Mouse (Mus musculus): ENCODE measurements around the gene Gm4969.
"Not testable (repeated sequence)": the region's sequence is repeated elsewhere in the genome, so short reads cannot be mapped to it uniquely, and the experiment has no call there.

The Gm4969 gene

GRCm38 (mm10) chr7:19073504-19073903, 44.7 kb downstream of the Gm4969 start:
- DNase-seq (ENCODE audit: low read depth, low spot score) = no peak

- DNase-seq (ENCODE audit: low read depth, low spot score) = not testable (repeated sequence)
Observed at GRCm38 (mm10) chr7:19071024-19071423, 47.1 kb downstream of the Gm4969 start.

GRCm38 (mm10) chr7:19069500-19069899, 48.7 kb downstream of the Gm4969 start:
- DNase-seq (ENCODE audit: low read depth, low spot score) = no peak

GRCm38 (mm10) chr7:19068707-19069106, 49.5 kb downstream of the Gm4969 start:
- DNase-seq (ENCODE audit: low read depth, low spot score) = peak; percentile 82

GRCm38 (mm10) chr7:19067935-19068334, 50.2 kb downstream of the Gm4969 start:
- DNase-seq (ENCODE audit: low read depth, low spot score) = no peak

- no peak for DNase-seq (ENCODE audit: low read depth, low spot score)
Observed at GRCm38 (mm10) chr7:19067063-19067462, 51.1 kb downstream of the Gm4969 start.

GRCm38 (mm10) chr7:19065896-19066295, 52.3 kb downstream of the Gm4969 start:
- no peak for DNase-seq (ENCODE audit: low read depth, low spot score)

GRCm38 (mm10) chr7:19057405-19057804, 60.8 kb downstream of the Gm4969 start:
- DNase-seq (ENCODE audit: low read depth, low spot score) = no peak

GRCm38 (mm10) chr7:19055108-19055507, 63.1 kb downstream of the Gm4969 start:
- DNase-seq (ENCODE audit: low read depth, low spot score) = no peak

- no peak for DNase-seq (ENCODE audit: low read depth, low spot score)
Observed at GRCm38 (mm10) chr7:19054777-19055076, 63.4 kb downstream of the Gm4969 start.

- peak; percentile 73 for DNase-seq (ENCODE audit: low read depth, low spot score)
Observed at GRCm38 (mm10) chr7:19054047-19054776, 64.0 kb downstream of the Gm4969 start, which contains the start of gene Rsph6a. Rsph6a (plus strand) TSS chr7:19054690.

GRCm38 (mm10) chr7:19053136-19053532, 65.0 kb downstream of the Gm4969 start:
- DNase-seq (ENCODE audit: low read depth, low spot score) = no peak

- peak; percentile 92 for DNase-seq (ENCODE audit: low read depth, low spot score)
Observed at GRCm38 (mm10) chr7:19052345-19053135, 65.6 kb downstream of the Gm4969 start.

GRCm38 (mm10) chr7:19051161-19051560, 67.0 kb downstream of the Gm4969 start:
- DNase-seq (ENCODE audit: low read depth, low spot score) = no peak

GRCm38 (mm10) chr7:19050172-19050571, 68.0 kb downstream of the Gm4969 start:
- DNase-seq (ENCODE audit: low read depth, low spot score) = peak; percentile 66

GRCm38 (mm10) chr7:19049252-19049651, 68.9 kb downstream of the Gm4969 start:
- no peak for DNase-seq (ENCODE audit: low read depth, low spot score)
